Mouse (Mus musculus) midbrain, postnatal 0 days (tissue): ENCODE data around the gene A630076J17Rik. TPM values are rescaled to one million over a fixed set of nuclear protein-coding genes. Genes with fewer than 3 reads are reported as not detected.

Source experiments
- ATAC-seq: fragments of 200-750 bp; cut with Nextera tagmentation; 2 replicates; pipeline ENCODE4 v1.8.0; 2017; ENCODE audit warnings: moderate number of reproducible peaks, mild to moderate bottlenecking, moderate TSS enrichment, moderate library complexity; ENCODE audit not compliant: low FRiP score
- DNase-seq: peaks from one replicate; pipeline ENCODE4 v3.0.0-alpha.2; 2015; ENCODE audit warnings: low spot score
- H3K27ac ChIP-seq: fragments of 300-500 bp; sonication (generic); 2 replicates; pipeline ENCODE4 v1.5.1; 2014; ENCODE audit warnings: low read depth, mild to moderate bottlenecking, low read length, mixed read lengths
- H3K27me3 ChIP-seq: fragments of 300-500 bp; sonication (generic); 2 replicates; pipeline ENCODE4 v1.6.1; 2014; ENCODE audit warnings: low read length, control low read depth, mixed read lengths; ENCODE audit not compliant: insufficient read depth
- H3K36me3 ChIP-seq: fragments of 300-500 bp; sonication (generic); 2 replicates; pipeline ENCODE4 v1.6.1; 2014; ENCODE audit warnings: low read length, control low read depth, mixed read lengths; ENCODE audit not compliant: insufficient read depth
- H3K4me1 ChIP-seq: fragments of 300-500 bp; sonication (generic); 2 replicates; pipeline ENCODE4 v1.6.1; 2014; ENCODE audit warnings: mild to moderate bottlenecking, control low read depth, antibody characterized with exemption, low read length, mixed read lengths; ENCODE audit not compliant: insufficient read depth
- H3K4me2 ChIP-seq: fragments of 300-500 bp; sonication (generic); 2 replicates; pipeline ENCODE4 v1.6.1; 2014; ENCODE audit warnings: low read depth, mild to moderate bottlenecking, low read length, mixed read lengths; ENCODE audit not compliant: poor library complexity, severe bottlenecking
- H3K4me3 ChIP-seq: fragments of 300-500 bp; sonication (generic); 2 replicates; pipeline ENCODE4 v1.5.1; 2014; ENCODE audit warnings: low read depth, mild to moderate bottlenecking, low read length, moderate library complexity
- H3K9ac ChIP-seq: fragments of 300-500 bp; sonication (generic); replicated peaks from 2 replicates; pipeline ENCODE4 v1.6.1; 2014; ENCODE audit warnings: mild to moderate bottlenecking, low read length, moderate library complexity, mixed read lengths; ENCODE audit not compliant: poor library complexity, severe bottlenecking
- H3K9me3 ChIP-seq: fragments of 300-500 bp; sonication (generic); 2 replicates; pipeline ENCODE4 v1.6.1; 2016; ENCODE audit warnings: low read length, control low read depth
- CTCF ChIP-seq: IDR thresholded peaks from 2 replicates; pipeline ENCODE4 v1.5.1; 2016; ENCODE audit warnings: antibody characterized with exemption, mild to moderate bottlenecking
- WGBS: fragments of 180-500 bp; shearing (Covaris S2); extraction: QIAGEN DNeasy Blood & Tissue Kit; methylation state at CpG from one replicate; pipeline ENCODE4 v1.1.7; 2014; 5-methylcytosine and 5-hydroxymethylcytosine counted together
- polyA plus RNA-seq: library from polyadenylated mRNA; unstranded; fragments of >200 nt; fragmentation: Nextera tagmentation; extraction: Ambion mirVana; gene quantifications from 2 replicates; pipeline ENCODE4 v1.2.1, GENCODE M21; 2015
- total RNA-seq: library from RNA; depleted of rRNA; stranded (reverse); fragments of >200 nt; gene quantifications from 2 replicates; pipeline ENCODE4 v1.2.3, GENCODE M21; 2014; rRNA removed

Gene A630076J17Rik
- total RNA-seq = not detected in 2 replicates
- polyA plus RNA-seq = 0.20 TPM in 1 of 2 replicates, not detected in the other

DNA sequence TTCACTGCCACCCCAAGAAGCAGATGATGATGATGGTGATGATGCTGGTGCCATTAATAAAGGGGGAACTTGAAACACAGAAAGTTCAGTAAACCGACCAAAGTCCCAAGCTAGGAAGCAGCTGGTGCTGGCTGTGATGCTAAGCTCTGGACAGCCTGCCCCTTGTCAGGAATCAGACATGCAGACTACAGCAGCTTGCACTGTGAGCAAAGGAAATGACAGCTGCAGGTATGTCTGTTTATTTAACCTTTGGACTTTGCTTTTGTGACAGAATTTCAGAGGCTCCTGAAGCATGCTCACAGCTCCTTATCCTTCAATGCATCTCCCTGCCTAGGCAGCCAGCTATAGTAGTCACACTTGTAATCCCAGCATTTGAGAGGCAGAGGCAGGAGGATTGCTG, at the start of gene A630076J17Rik:
Gene A630076J17Rik, plus strand, starts transcription at position 88 of the 400 bp plus-strand sequence.
- ATAC-seq (no peak), DNase-seq (no peak)
- TF ChIP-seq CTCF = no peak
- 68% methylated on average over 1 of the region's 1 CpGs for WGBS
- no peaks in the 10 kb centered on the region for H3K27me3 ChIP-seq
- no peak within 1 kb of the TSS for H3K9ac ChIP-seq
- no peak within 1 kb of the TSS for H3K4me3 ChIP-seq
- H3K9me3 ChIP-seq = no peaks in the 10 kb centered on the region
- no peak within 1 kb of the TSS for H3K27ac ChIP-seq
- H3K4me2 ChIP-seq = no peak within 1 kb of the TSS
- no peaks in the 10 kb centered on the region for H3K36me3 ChIP-seq
- H3K4me1 ChIP-seq = no peaks in the 10 kb centered on the region

DNA sequence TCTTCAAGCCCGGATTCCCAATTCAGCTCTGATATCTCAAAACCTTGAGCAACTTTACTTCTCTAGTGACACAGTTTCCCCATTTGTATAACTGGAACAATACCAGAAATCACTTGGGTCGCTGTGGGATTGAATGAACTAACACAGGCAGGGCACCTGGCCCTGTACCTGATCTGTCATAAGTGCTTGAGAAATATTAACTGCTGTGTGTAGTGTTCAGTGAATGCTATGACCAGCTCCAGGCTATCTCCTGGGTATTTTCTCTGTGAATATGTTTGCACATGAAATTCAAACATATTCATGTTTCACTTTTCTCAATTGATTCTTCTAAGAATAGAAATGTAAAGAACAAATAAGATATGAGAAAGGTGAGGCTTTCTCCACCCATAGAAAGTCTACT, 49.6 kb upstream of the A630076J17Rik start:
- Histone ChIP-seq H3K4me1 (no peaks in the 10 kb centered on the region), H3K27ac (no peak overlapping the region), H3K4me3 (no peak overlapping the region), H3K4me2 (no peak overlapping the region), H3K36me3 (no peaks in the 10 kb centered on the region), H3K27me3 (no peaks in the 10 kb centered on the region), H3K9me3 (no peaks in the 10 kb centered on the region), H3K9ac (no peak overlapping the region)
- DNase-seq (no peak), ATAC-seq (no peak)
- no peak for TF ChIP-seq CTCF
- 77% methylated on average over 2 of the region's 2 CpGs for WGBS

- no peak within 1 kb of the TSS for H3K9ac ChIP-seq
- no peaks in the 10 kb centered on the region for H3K36me3 ChIP-seq
- no peak within 1 kb of the TSS for H3K27ac ChIP-seq
- no peaks in the 10 kb centered on the region for H3K27me3 ChIP-seq
- H3K4me1 ChIP-seq = no peaks in the 10 kb centered on the region
- 82% methylated on average over 1 of the region's 1 CpGs for WGBS
- no peak within 1 kb of the TSS for H3K4me2 ChIP-seq
- no peak for DNase-seq
- no peak for ATAC-seq
- H3K9me3 ChIP-seq = no peaks in the 10 kb centered on the region
- TF ChIP-seq CTCF = no peak
- H3K4me3 ChIP-seq = no peak within 1 kb of the TSS
Measured at GRCm38 (mm10) chr3:107182756-107183155, 47.7 kb upstream of the A630076J17Rik start, which contains the start of gene Kcna10. Gene Kcna10 (plus strand): TSS chr3:107183056.

DNA sequence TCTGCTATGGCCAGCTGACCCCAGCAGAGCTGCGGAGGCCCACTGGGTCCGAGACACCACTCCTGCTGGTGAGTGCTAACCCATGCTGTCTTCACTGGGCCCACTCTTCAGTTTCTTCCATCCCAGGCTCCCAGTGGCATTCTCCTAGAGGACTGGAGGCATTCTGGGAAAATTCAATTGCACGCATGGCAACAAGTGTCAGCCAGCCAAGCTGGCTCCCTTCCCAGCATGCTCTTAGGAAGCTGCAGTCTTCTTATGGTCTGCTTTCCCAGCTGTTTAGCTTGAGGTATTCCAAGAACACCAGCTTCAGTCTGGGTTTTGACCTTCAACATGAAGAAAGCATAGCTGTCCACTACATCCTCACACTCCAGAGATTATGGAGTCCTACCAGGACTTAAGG, 47.2 kb upstream of the A630076J17Rik start:
- no peak overlapping the region for H3K4me2 ChIP-seq
- WGBS = 81% methylated on average over 3 of the region's 3 CpGs
- no peak for TF ChIP-seq CTCF
- H3K9me3 ChIP-seq = no peaks in the 10 kb centered on the region
- peak; percentile 60 for DNase-seq
- no peaks in the 10 kb centered on the region for H3K36me3 ChIP-seq
- no peak overlapping the region for H3K27ac ChIP-seq
- H3K4me1 ChIP-seq = no peaks in the 10 kb centered on the region
- H3K9ac ChIP-seq = no peak overlapping the region
- no peak overlapping the region for H3K4me3 ChIP-seq
- no peak for ATAC-seq
- no peaks in the 10 kb centered on the region for H3K27me3 ChIP-seq

- no peaks in the 10 kb centered on the region for H3K4me1 ChIP-seq
- H3K4me2 ChIP-seq = no peak overlapping the region
- DNase-seq (no peak), ATAC-seq (no peak)
- H3K36me3 ChIP-seq = no peaks in the 10 kb centered on the region
- no peak overlapping the region for H3K9ac ChIP-seq
- WGBS = 62% methylated on average over 3 of the region's 3 CpGs
- TF ChIP-seq CTCF = no peak
- no peaks in the 10 kb centered on the region for H3K9me3 ChIP-seq
- H3K4me3 ChIP-seq = no peak overlapping the region
- no peaks in the 10 kb centered on the region for H3K27me3 ChIP-seq
- H3K27ac ChIP-seq = no peak overlapping the region
Measured at GRCm38 (mm10) chr3:107185597-107185996, 44.8 kb upstream of the A630076J17Rik start.

GRCm38 (mm10) chr3:107187022-107187421, 43.4 kb upstream of the A630076J17Rik start:
- no peaks in the 10 kb centered on the region for H3K27me3 ChIP-seq
- no peak overlapping the region for H3K27ac ChIP-seq
- no peak overlapping the region for H3K9ac ChIP-seq
- ATAC-seq (no peak), DNase-seq (no peak)
- H3K36me3 ChIP-seq = no peaks in the 10 kb centered on the region
- no peaks in the 10 kb centered on the region for H3K9me3 ChIP-seq
- no peak for TF ChIP-seq CTCF
- WGBS = 55% methylated on average over 4 of the region's 4 CpGs
- no peaks in the 10 kb centered on the region for H3K4me1 ChIP-seq
- H3K4me3 ChIP-seq = no peak overlapping the region
- H3K4me2 ChIP-seq = no peak overlapping the region
